Mouse (Mus musculus) embryonic fibroblast, embryonic 13.5 days (primary cell): Measurements from ENCODE around the gene C130074G19Rik. TPM values are rescaled to one million over a fixed set of nuclear protein-coding genes. Genes with fewer than 3 reads are reported as not detected.

Source experiments
- H3K27ac ChIP-seq: 2 replicates; pipeline ENCODE4 v1.5.1; 2012; ENCODE audit warnings: low read length, control low read depth, inconsistent platforms; ENCODE audit not compliant: insufficient read depth
- H3K4me1 ChIP-seq: 2 replicates; pipeline ENCODE4 v1.6.1; 2011; ENCODE audit warnings: low read length; ENCODE audit not compliant: control insufficient read depth, insufficient read depth
- H3K4me3 ChIP-seq: 2 replicates; pipeline ENCODE4 v1.5.1; 2011; ENCODE audit warnings: mild to moderate bottlenecking, control low read depth, low read length; ENCODE audit not compliant: insufficient read depth
- CTCF ChIP-seq: IDR thresholded peaks from 2 replicates; pipeline ENCODE4 v1.5.1; 2011; ENCODE audit warnings: mild to moderate bottlenecking, control low read depth, low read length, moderate library complexity, borderline replicate concordance; ENCODE audit not compliant: insufficient read depth
- POLR2A ChIP-seq: IDR thresholded peaks from 2 replicates; pipeline ENCODE4 v1.6.1; 2011; ENCODE audit warnings: low read depth, mild to moderate bottlenecking, control low read depth, low read length, moderate library complexity
- polyA plus RNA-seq: library from polyadenylated mRNA; stranded (reverse); fragments of >200 nt; gene quantifications from 2 replicates; pipeline ENCODE4 v1.2.4, GENCODE M21; 2011; ENCODE audit warnings: low read depth; ENCODE audit not compliant: missing spikeins, insufficient read length

Gene C130074G19Rik
- polyA plus RNA-seq, 1 experiment, result 0.18 TPM

DNA sequence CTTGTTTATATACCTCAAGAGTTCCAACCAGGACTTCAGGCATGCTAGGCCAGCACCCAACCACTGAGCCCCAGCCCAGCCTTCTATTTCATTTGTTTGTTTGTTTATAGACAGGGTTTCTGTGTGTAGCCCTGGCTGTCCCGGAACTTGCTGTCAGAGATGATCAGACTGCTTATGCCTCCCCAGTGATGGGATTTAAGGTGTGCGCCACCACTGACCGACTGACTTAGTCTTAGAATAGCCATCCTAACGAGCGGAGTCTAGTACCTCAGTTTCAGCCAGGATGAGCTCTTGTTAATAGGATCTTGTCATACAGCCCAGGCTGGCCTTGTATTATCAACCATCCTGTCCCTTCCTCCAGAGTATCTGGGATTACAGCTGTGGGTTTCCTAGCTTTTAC is 1.8 kb downstream of the C130074G19Rik start:
- TF ChIP-seq CTCF, result no peak
- TF ChIP-seq POLR2A, result no peak
- Histone ChIP-seq H3K4me1 (no peaks in the 10 kb centered on the region), H3K27ac (no peak overlapping the region), H3K4me3 (no peak overlapping the region)

DNA sequence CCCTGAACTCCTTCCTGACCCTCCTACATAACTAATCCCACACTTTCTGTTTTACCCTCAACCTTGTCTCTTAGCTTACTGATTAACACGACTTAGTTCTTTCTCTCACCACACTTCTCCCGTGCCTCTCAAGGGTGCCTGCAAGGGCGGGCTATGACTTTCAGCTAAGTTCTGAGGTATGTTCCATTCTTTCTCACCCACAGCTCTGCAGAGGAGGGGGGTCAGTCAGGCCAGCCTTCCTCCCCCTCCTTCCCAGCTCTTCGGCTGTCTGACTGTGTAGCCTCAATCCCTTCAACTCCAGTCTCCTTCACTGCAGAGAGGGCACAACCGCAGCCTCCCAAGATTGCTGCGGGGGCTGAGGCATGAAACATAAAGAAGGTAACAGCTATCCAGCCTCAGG is 4.2 kb downstream of the C130074G19Rik start:
- Histone ChIP-seq H3K4me1 (no peaks in the 10 kb centered on the region), H3K4me3 (no peak overlapping the region), H3K27ac (no peak overlapping the region)
- TF ChIP-seq CTCF (no peak), POLR2A (no peak)

DNA sequence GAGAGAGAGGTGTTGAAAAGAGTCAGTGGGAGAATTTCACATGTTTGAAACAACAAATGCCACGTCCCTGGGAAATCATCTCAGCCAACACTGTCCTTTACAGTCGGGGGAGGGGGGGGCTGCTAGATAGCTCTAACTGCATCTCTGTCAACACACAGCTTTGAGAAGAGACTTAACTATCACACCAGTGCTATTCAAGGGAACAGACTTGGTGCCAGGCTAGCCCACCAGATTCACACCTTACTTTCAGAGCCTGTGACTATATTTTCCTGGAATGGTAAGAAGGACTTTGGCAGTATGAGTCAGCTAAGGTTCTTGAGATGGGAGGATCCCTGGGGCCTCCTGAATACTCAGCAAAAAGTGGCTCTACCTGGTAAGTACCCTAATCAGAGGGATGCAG is 5.7 kb downstream of the C130074G19Rik start:
- H3K4me3 ChIP-seq, result no peak overlapping the region
- TF ChIP-seq POLR2A, result no peak
- no peak for TF ChIP-seq CTCF

DNA sequence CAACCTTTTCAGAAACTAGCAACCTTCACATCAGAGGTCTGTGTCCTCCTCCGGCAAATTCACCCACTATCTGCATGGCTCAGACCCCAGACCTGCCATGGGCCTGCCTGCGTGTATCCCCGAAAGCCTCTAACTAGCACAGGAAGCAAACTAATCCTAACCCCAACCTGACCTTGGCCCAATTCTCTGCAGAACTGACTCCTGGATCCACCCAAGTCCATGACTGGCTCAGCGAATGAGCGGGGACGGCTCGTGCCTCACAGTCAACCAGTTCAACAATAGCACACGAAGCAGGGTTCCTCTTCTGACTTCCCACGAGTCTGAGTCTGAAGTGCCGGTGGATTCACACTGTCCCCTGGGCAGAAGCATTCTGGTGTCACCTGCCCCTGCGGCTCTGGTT is 9.1 kb downstream of the C130074G19Rik start:
- no peak overlapping the region for H3K27ac ChIP-seq
- H3K4me1 ChIP-seq, result no peaks in the 10 kb centered on the region
- no peak overlapping the region for H3K4me3 ChIP-seq
- TF ChIP-seq CTCF (no peak), POLR2A (no peak)

More for the DNA sequence above, 5.7 kb downstream of the C130074G19Rik start:
- Histone ChIP-seq H3K27ac (no peak overlapping the region), H3K4me1 (no peaks in the 10 kb centered on the region)

DNA sequence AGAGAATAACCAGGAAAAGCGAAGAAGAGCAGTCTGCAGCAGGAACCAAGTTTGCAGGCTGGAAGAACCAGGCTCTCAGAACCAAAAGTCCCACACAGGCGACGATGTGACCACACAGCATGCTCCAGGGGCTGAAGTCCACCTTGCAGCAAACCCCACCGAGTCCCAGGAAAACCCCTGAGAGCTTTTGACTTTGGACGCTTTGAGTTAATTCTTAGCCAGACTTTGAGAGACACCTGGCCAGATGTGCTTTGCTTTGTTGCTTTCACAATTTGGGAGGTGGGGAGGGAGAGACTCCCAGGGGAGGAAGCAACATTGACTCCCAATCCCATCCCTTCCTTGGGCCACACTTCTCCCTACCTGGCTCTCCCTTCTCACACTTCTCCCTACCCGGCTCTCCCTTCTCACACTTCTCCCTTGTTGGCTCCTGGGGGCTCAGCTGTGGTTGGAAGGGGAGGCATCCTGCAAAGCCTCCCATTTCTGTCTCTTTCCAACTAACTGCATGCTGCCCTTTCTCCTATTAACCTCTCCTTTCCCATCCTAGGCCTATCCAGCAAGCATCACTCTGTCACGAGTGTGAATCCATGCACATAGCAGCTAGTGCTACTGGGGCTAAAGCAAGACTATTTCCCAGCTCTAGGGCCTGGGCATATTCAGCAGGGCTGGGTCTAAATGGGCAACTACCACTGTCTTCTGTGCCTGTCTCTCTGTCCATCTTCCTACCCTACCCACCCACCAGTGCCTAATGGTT is 10.8 kb downstream of the C130074G19Rik start:
- TF ChIP-seq POLR2A, result no peak
- no peak for TF ChIP-seq CTCF
- Histone ChIP-seq H3K4me3 (no peak overlapping the region), H3K4me1 (no peaks in the 10 kb centered on the region), H3K27ac (no peak overlapping the region)

DNA sequence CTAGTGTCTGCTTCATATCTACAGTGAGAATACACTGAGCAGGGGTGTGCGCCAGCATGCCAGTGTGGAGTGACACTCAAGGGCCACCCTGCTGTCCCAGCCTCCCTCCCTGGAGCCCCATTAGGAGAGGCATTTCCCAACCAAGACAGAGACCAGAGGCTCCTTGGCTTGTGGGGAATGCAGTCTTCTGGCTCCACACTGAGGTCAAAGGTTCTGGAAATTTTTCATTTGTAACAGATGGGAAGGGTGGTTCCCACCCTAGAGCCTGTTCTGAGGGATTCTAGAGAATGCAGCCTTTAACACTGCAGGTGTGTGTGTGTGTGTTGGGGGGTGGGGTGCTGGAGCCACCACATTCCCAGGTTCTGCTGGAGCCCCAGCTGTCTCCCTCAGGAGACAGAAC is 11.5 kb downstream of the C130074G19Rik start:
- Histone ChIP-seq H3K4me1 (no peaks in the 10 kb centered on the region), H3K4me3 (no peak overlapping the region), H3K27ac (no peak overlapping the region)
- TF ChIP-seq CTCF (no peak), POLR2A (no peak)

DNA sequence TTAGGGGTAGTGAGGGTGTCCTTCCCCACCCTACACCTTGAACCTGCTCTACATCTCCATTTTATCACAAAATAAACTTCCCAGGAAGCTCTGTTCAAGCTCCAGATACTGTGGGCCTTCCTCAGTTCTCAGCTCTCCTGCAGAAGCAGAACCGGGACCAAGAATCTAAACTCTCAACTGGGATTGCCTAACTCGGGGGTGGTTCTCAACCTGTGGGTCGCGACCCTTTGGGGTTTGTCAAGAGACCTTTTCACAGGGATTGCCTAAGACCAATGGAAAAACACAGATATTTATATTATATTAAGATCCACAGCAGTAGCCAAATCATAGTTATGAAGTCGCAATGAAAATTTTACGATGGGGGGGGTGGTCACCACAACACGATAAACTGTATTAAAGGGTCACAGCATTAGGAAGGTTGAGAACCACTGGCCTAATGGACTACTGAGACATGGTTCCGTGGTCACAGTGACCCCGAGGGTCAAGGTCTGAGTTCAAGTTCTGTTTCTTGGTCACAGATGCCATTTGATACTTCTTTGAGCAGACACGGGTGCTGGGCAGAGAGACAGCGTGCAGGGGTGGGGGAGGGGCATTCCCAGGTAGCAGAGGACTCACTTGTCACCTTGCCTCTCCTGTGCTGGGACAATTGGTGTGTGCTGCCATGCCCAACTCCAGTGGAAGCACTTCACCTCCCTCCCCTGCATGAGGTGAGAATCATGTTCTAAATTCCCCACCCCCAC is 12.2 kb downstream of the C130074G19Rik start:
- Histone ChIP-seq H3K4me3 (no peak overlapping the region), H3K27ac (no peak overlapping the region), H3K4me1 (no peaks in the 10 kb centered on the region)
- TF ChIP-seq CTCF (no peak), POLR2A (no peak)

DNA sequence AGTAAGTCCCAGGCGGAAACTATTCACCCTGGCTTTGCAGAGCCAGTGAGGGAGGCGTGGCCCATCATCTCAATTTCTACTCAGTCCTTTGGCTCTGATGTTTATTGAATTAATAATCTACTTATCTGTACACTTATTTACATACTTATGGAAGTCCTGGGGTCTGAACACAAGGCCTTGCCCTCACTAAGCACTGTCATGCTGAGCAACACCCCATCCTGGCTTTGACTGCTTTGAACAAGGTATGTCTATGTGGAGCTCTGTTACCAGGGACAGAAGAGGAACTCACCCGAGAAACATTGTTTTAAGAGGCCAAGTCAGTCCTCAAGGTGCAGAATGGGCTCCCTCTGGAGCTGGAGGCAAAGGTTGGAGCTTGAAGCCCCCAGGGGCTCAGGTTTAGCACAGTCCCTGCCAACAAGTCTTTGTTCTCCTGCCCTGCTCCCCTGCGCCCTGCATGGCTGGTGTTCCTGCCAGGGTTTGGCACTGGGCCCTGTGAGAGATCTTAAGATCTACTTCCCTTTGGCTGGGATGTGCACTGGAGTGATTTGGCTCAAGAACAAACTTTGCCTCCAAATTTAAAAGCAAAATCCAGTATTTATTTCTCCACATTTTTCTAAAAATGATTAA is 13.0 kb downstream of the C130074G19Rik start:
- no peak for TF ChIP-seq CTCF
- no peak for TF ChIP-seq POLR2A
- no peak overlapping the region for H3K4me3 ChIP-seq
- H3K27ac ChIP-seq, result no peak overlapping the region
- no peaks in the 10 kb centered on the region for H3K4me1 ChIP-seq

DNA sequence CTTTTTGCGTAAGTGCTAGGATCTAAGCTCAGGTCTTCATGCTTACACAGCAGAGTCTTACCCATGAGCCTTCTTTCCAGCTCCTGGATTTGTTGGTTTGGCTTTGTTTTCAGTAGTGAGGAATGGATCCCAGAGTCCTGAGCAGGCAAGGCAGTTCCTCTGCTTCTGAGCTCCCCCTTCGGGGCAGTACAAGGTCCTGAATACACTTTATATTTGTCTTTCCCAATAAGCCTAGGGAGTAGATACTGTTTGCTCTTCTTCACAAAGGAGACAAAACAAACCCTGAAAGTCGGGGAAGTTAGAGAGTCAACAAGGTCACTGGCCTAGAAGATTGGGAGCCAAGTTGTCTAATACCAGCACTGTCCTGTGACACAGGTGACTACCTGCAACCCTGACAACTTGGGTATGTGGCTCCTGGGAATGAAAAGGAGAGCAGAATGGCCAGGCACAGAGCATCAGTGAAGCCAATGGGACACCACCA is 15.3 kb downstream of the C130074G19Rik start:
- TF ChIP-seq CTCF (no peak), POLR2A (no peak)
- Histone ChIP-seq H3K27ac (no peak overlapping the region), H3K4me1 (no peaks in the 10 kb centered on the region), H3K4me3 (no peak overlapping the region)
